24 mouse cellular contexts compared by ENCODE assay signal in the genomic region with DNA sequence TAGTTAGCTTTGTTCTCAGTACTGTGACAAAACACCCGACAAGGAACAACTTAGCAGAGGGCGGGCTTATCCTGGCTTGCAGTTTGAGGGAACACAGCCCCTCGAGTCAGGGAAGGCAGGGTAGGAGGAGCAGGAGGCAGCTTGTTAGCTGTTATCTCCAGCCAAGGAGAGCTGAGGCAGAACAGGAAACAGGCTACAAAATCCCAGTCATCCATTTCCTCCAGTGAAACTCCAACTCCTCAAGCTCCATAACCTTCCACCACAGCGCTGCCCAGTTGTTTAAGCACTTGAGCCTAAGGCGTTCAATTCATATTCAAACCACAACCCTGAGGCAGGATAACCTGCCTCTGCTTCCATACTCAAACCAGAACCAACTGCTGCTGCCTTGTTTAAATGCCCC. TPM values are rescaled to one million over a fixed set of nuclear protein-coding genes. Genes with fewer than 3 reads are reported as not detected.
DNase-seq lines count a peak whose midpoint lies in the region; ATAC-seq and TF ChIP-seq lines count a peak whose summit lies in the region.
"Had no signal": no experiment of that assay in that cellular context is flagged by ENCODE, and none has a peak within 500 bp of the region (broad histone marks: within the 10 kb centered on the region; RNA-seq: fewer than 3 reads in every experiment).

No protein-coding gene starts in this region.

- no peak overlapping the region for H3K4me3 ChIP-seq in heart, adult 2 months
- H3K4me3 ChIP-seq in E14TG2a.4 (replicated peaks; ENCODE audit: low read length) (no peak overlapping the region), ES-Bruce4 (ENCODE audit: low read depth, low read length) (no peak overlapping the region)
- H3K4me3 ChIP-seq: embryonic facial prominence, embryonic 10.5 days; embryonic facial prominence, embryonic 12.5 days; forebrain, embryonic 13.5 days; forebrain, embryonic 15.5 days had no signal

- H3K9ac ChIP-seq in heart, adult 2 months (ENCODE audit: low read depth, low read length): no peak overlapping the region
- H3K9ac ChIP-seq in ES-Bruce4 (ENCODE audit: low read depth, poor library complexity, severe bottlenecking): no peak overlapping the region
- H3K9ac ChIP-seq: embryonic facial prominence, embryonic 12.5 days; forebrain, embryonic 13.5 days; forebrain, embryonic 15.5 days; forebrain, postnatal 0 days had no signal

- TF ChIP-seq CTCF in heart, adult 2 months (IDR thresholded peaks at IDR 0.05): peak; percentile 16; the same call in 1 of the 2 replicates
- TF ChIP-seq CTCF in E14TG2a.4 (conservative IDR thresholded peaks at IDR 0.05; ENCODE audit: low read length) (peak; percentile 35), ES-Bruce4 (IDR thresholded peaks at IDR 0.05; ENCODE audit: low read depth, low read length) (peak; percentile 23)

- 84% methylated on average over 5 of the region's 5 CpGs for WGBS in heart, adult 2 months

- H3K27me3 ChIP-seq in heart, adult 2 months (ENCODE audit: control insufficient read depth, insufficient read depth, low read length): no peaks in the 10 kb centered on the region
- no peaks in the 10 kb centered on the region for H3K27me3 ChIP-seq in E14TG2a.4 (ENCODE audit: insufficient read depth, low read length)
- no peaks in the 10 kb centered on the region for H3K27me3 ChIP-seq in ES-Bruce4 (ENCODE audit: control insufficient read depth, insufficient read depth, low read length, poor library complexity, severe bottlenecking)
- H3K27me3 ChIP-seq: embryonic facial prominence, embryonic 12.5 days; forebrain, embryonic 13.5 days; forebrain, embryonic 15.5 days; Patski had no signal

- 0 out of 2 replicates have a peak, but pooled peaks cover 2% of the 10 kb centered on the region for H3K9me3 ChIP-seq in E14TG2a.4 (ENCODE audit: low read length)
- H3K9me3 ChIP-seq in ES-Bruce4 (replicated peaks; ENCODE audit: control insufficient read depth, insufficient read depth, low read length, poor library complexity, severe bottlenecking): no peaks in the 10 kb centered on the region
- H3K9me3 ChIP-seq: embryonic facial prominence, embryonic 10.5 days; embryonic facial prominence, embryonic 12.5 days; forebrain, embryonic 13.5 days; forebrain, embryonic 15.5 days; G1E had no signal

- no peak for TF ChIP-seq POLR2A in heart, adult 2 months (IDR thresholded peaks at IDR 0.05; ENCODE audit: insufficient read depth, low read depth, low read length)
- TF ChIP-seq POLR2A in ES-Bruce4 (IDR thresholded peaks at IDR 0.05; ENCODE audit: insufficient read depth, low read length): no peak

- intact Hi-C loops in heart, adult 2 months (cut with DNase I): no loop called here

- H3K36me3 ChIP-seq in heart, adult 2 months (ENCODE audit: control insufficient read depth, insufficient read depth, low read length): no peaks in the 10 kb centered on the region
- H3K36me3 ChIP-seq in E14TG2a.4 (ENCODE audit: insufficient read depth, low read length) (no peaks in the 10 kb centered on the region), ES-Bruce4 (ENCODE audit: control insufficient read depth, insufficient read depth, low read length, poor library complexity, severe bottlenecking) (no peaks in the 10 kb centered on the region)
- H3K36me3 ChIP-seq: embryonic facial prominence, embryonic 10.5 days; embryonic facial prominence, embryonic 12.5 days; forebrain, embryonic 15.5 days; G1E had no signal

- H3K27ac ChIP-seq in heart, adult 2 months: no peak overlapping the region
- no peak overlapping the region for H3K27ac ChIP-seq in ES-Bruce4 (ENCODE audit: insufficient read depth, low read length)
- H3K27ac ChIP-seq: embryonic facial prominence, embryonic 10.5 days; embryonic facial prominence, embryonic 12.5 days; forebrain, embryonic 13.5 days; forebrain, embryonic 15.5 days had no signal

- no peak for ATAC-seq in inflammation-experienced regulatory T-cells, adult 6 months
- ATAC-seq: activated CD4-positive, CD25-positive, alpha-beta regulatory T cell, adult 4 months; forebrain, embryonic 13.5 days; forebrain, embryonic 15.5 days; forebrain, postnatal 0 days; Patski had no signal

- no peak for TF ChIP-seq EP300 in heart, adult 2 months (IDR thresholded peaks at IDR 0.05; ENCODE audit: insufficient read depth, low read depth, low read length)
- no peak for TF ChIP-seq EP300 in ES-Bruce4 (IDR thresholded peaks at IDR 0.05; ENCODE audit: insufficient read depth, low read depth, low read length)

- no peak for DNase-seq in heart, adult 2 months
- no peak for DNase-seq in heart, adult 18-20 months
- peak; percentile 67 for DNase-seq in R1 (ENCODE audit: low read depth, low spot score)
- no peak for DNase-seq in frontal cortex, postnatal 10 days (ENCODE audit: low spot score in 2 of 2)
- no peak for DNase-seq in kidney, adult 11 months
- DNase-seq: adrenal gland, adult 8-10 months; adrenal gland, postnatal 14 days; adrenal gland, postnatal 36 days; cerebellum, adult 11-12 months; cerebellum, adult 2 months; cerebellum, adult 9-10 months; cerebellum, postnatal 10 days; cerebellum, postnatal 25 days; forebrain, postnatal 0 days had no signal

- H3K79me2 ChIP-seq in heart, adult 2 months (replicated peaks; ENCODE audit: control insufficient read depth, insufficient read depth, low read length): no peaks in the 10 kb centered on the region

- H3K4me1 ChIP-seq in heart, adult 2 months (ENCODE audit: control insufficient read depth, insufficient read depth, low read length): no peaks in the 10 kb centered on the region
- H3K4me1 ChIP-seq in E14TG2a.4 (replicated peaks; ENCODE audit: low read depth, low read length) (peaks cover 16% of the 10 kb centered on the region), ES-Bruce4 (ENCODE audit: control insufficient read depth, insufficient read depth, low read length) (no peaks in the 10 kb centered on the region)
- H3K4me1 ChIP-seq: embryonic facial prominence, embryonic 12.5 days; forebrain, embryonic 13.5 days; forebrain, embryonic 15.5 days had no signal

RNA-seq across cellular contexts. Expression of a gene that starts 45.3 kb away (rescaled TPM):
- total RNA-seq in heart, adult 2 months (2021): 100 to 1,000 TPM; 525 to 610 TPM
- polyA plus RNA-seq in heart, adult 2 months (2012; rRNA removed): 433 and 567 TPM in 2 replicates
- 100 to 1,000 TPM; 616 to 630 TPM for total RNA-seq in heart, adult 18-20 months (2021)
- polyA plus RNA-seq in ES-Bruce4 (2011; ENCODE audit: insufficient read depth, insufficient read length, low read depth, missing spikeins): 28.7 and 30.2 TPM in 2 replicates
- 10 to 100 TPM; 39.9 to 51.6 (median 42.9) TPM for polyA plus RNA-seq in inflammation-experienced regulatory T-cells, adult 6 months (2017; shearing (Covaris generic))

RNA-seq across cellular contexts. Expression of a gene that starts 45.8 kb away (rescaled TPM):
- total RNA-seq in heart, adult 2 months (2021): 1 to 10 TPM in 1 of 2 experiments, under 1 TPM in 1; 0.99 to 1.7 TPM
- polyA plus RNA-seq in heart, adult 2 months (2012; rRNA removed): 1.2 and 1.8 TPM in 2 replicates
- total RNA-seq in heart, adult 18-20 months (2021): 1 to 10 TPM; 1.6 to 1.8 TPM
- 13.9 and 15.8 TPM in 2 replicates for polyA plus RNA-seq in ES-Bruce4 (2011; ENCODE audit: insufficient read depth, insufficient read length, low read depth, missing spikeins)
- polyA plus RNA-seq in inflammation-experienced regulatory T-cells, adult 6 months (2017; shearing (Covaris generic)): 10 to 100 TPM in 2 of 3 experiments, 1 to 10 TPM in 1; 6.8 to 34.0 (median 10.7) TPM
